In the genomic region with DNA sequence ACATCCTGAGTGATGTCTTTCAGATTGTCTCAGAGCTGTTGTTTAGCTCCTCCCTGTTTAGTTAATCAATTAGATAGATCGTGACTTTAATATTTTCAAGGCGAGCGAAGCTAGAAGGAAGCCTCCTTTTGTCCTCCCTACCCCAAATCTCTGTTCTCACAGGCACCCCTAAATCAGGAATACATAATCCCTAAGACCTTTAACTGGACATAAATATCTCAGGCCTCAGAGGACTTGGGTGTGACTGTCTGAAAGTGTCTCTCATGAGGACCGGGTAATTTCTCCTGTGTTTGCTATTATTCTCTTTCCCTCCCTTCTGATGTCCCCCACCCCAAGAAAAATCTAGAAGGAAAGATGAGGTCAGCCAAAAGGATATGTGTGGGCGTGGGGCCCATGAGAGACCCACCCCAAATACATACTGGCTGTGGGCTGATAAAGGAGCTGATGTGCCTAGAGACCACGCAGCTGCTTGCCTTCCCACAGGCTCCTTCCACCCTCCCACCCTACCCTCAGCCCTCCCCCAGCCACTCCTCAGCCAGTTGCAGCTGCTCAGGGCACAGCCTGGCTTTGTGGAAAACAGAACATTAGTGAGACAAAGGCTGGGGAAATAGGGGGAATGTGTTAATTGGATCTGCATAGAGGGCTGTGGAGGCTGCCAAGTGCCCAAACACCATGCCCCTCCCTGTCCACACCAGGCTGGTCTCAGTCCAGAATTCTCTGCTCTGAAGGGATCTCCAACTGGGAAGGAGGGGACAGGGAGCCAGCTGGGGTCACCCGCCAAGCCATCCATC, we compare ENCODE assay signal across 7 mouse cellular contexts.
DNase-seq lines count a peak whose midpoint lies in the region; ATAC-seq and TF ChIP-seq lines count a peak whose summit lies in the region.

No protein-coding gene starts in this region.

- no peak overlapping the region for H3K4me2 ChIP-seq in embryonic facial prominence, embryonic 13.5 days
- no peak overlapping the region for H3K4me2 ChIP-seq in intestine, embryonic 15.5 days (replicated peaks)
- no peak overlapping the region for H3K4me2 ChIP-seq in liver, embryonic 12.5 days

- H3K4me3 ChIP-seq in embryonic facial prominence, embryonic 13.5 days: no peak overlapping the region
- no peak overlapping the region for H3K4me3 ChIP-seq in intestine, embryonic 15.5 days (replicated peaks)
- no peak overlapping the region for H3K4me3 ChIP-seq in olfactory bulb, adult 2 months (ENCODE audit: insufficient read depth, low read depth, low read length)
- H3K4me3 ChIP-seq in liver, embryonic 12.5 days: no peak overlapping the region

- no peaks in the 10 kb centered on the region for H3K9me3 ChIP-seq in embryonic facial prominence, embryonic 13.5 days
- H3K9me3 ChIP-seq in intestine, embryonic 15.5 days: no peaks in the 10 kb centered on the region
- no peaks in the 10 kb centered on the region for H3K9me3 ChIP-seq in liver, embryonic 12.5 days (replicated peaks)

- peaks cover 13% of the 10 kb centered on the region; the same call in 1 of the 2 replicates for H3K4me1 ChIP-seq in embryonic facial prominence, embryonic 13.5 days
- H3K4me1 ChIP-seq in intestine, embryonic 15.5 days (replicated peaks): 0 out of 2 replicates have a peak, but pooled peaks cover 3% of the 10 kb centered on the region
- peaks cover 19% of the 10 kb centered on the region for H3K4me1 ChIP-seq in olfactory bulb, adult 2 months (ENCODE audit: control insufficient read depth, insufficient read depth, low read length)
- H3K4me1 ChIP-seq in liver, embryonic 12.5 days: no peaks in the 10 kb centered on the region

- H3K27ac ChIP-seq in embryonic facial prominence, embryonic 13.5 days: no peak overlapping the region
- no peak overlapping the region for H3K27ac ChIP-seq in intestine, embryonic 15.5 days
- H3K27ac ChIP-seq in olfactory bulb, adult 2 months (ENCODE audit: insufficient read depth, low read depth, low read length): 0 out of 2 replicates have a peak overlapping the region, but pooled peaks have one; percentile 36
- H3K27ac ChIP-seq in liver, embryonic 12.5 days: no peak overlapping the region

- ATAC-seq in embryonic facial prominence, embryonic 13.5 days (ENCODE audit: insufficient number of reproducible peaks, insufficient read depth, low FRiP score, low TSS enrichment, low read depth): no peak; the same call in 1 of the 2 replicates
- peak; percentile 81 for ATAC-seq in intestine, embryonic 15.5 days
- ATAC-seq in liver, embryonic 12.5 days: no peak

- 72% methylated on average over 7 of the region's 7 CpGs for WGBS in embryonic facial prominence, embryonic 13.5 days
- WGBS in intestine, embryonic 15.5 days: 60% methylated on average over 7 of the region's 7 CpGs
- WGBS in olfactory bulb, adult 2 months: 44% methylated on average over 7 of the region's 7 CpGs
- WGBS in liver, embryonic 12.5 days (ENCODE audit: insufficient replicate concordance): 49% methylated on average over 7 of the region's 7 CpGs

- no peaks in the 10 kb centered on the region for H3K36me3 ChIP-seq in embryonic facial prominence, embryonic 13.5 days
- H3K36me3 ChIP-seq in intestine, embryonic 15.5 days: no peaks in the 10 kb centered on the region
- no peaks in the 10 kb centered on the region for H3K36me3 ChIP-seq in liver, embryonic 12.5 days

- H3K27me3 ChIP-seq in embryonic facial prominence, embryonic 13.5 days: no peaks in the 10 kb centered on the region
- no peaks in the 10 kb centered on the region for H3K27me3 ChIP-seq in intestine, embryonic 15.5 days (replicated peaks)
- no peaks in the 10 kb centered on the region for H3K27me3 ChIP-seq in liver, embryonic 12.5 days (replicated peaks)

- TF ChIP-seq CTCF in olfactory bulb, adult 2 months (IDR thresholded peaks at IDR 0.05; ENCODE audit: insufficient read depth, low read depth, low read length): no peak

- peak overlapping the region; percentile 44; the same call in 1 of the 2 replicates for H3K9ac ChIP-seq in embryonic facial prominence, embryonic 13.5 days
- no peak overlapping the region for H3K9ac ChIP-seq in intestine, embryonic 15.5 days
- no peak overlapping the region for H3K9ac ChIP-seq in liver, embryonic 12.5 days

- peak; percentile 17 for DNase-seq in layer of hippocampus, adult 11-12 months (ENCODE audit: low spot score)
- no peak for DNase-seq in layer of hippocampus, postnatal 36 days
- no peak for DNase-seq in thymus, postnatal 25 days

- TF ChIP-seq POLR2A in olfactory bulb, adult 2 months (IDR thresholded peaks at IDR 0.05; ENCODE audit: insufficient read depth, low read depth, low read length): no peak
